Mouse (Mus musculus) liver, embryonic 18 days (tissue): ENCODE data around the gene Aspg. TPM values are rescaled to one million over a fixed set of nuclear protein-coding genes. Genes with fewer than 3 reads are reported as not detected.

Source experiments
- polyA plus RNA-seq: library from polyadenylated mRNA; depleted of rRNA; stranded (reverse); fragments of >200 nt; gene quantifications from 2 replicates; pipeline ENCODE4 v1.2.3, GENCODE M21; 2012; rRNA removed

Aspg gene
- 5.9 and 8.0 TPM in 2 replicates for polyA plus RNA-seq

GRCm38 (mm10) chr12:112106541-112106971, at the start of gene Aspg:
Gene Aspg, plus strand, starts transcription at chr12:112106679.

GRCm38 (mm10) chr12:112145875-112146651, 39.6 kb downstream of the Aspg start, which contains the start of gene Kif26a:
Gene Kif26a, plus strand, starts transcription at chr12:112146208.

Other genes with a start within 250 kb of the Aspg start
- gene Ppp1r13b, start 198.6 kb upstream of the Aspg start, polyA plus RNA-seq: 3.1 and 3.5 TPM in 2 replicates
- gene Atp5mpl, start 139.7 kb upstream of the Aspg start, polyA plus RNA-seq: 171 and 177 TPM in 2 replicates
- 0.14 and 0.18 TPM in 2 replicates for gene Tdrd9, start 135.1 kb upstream of the Aspg start, polyA plus RNA-seq
- 0.06 and 0.07 TPM in 2 replicates for gene Rd3l, start 125.4 kb upstream of the Aspg start, polyA plus RNA-seq
- gene Kif26a, start 39.5 kb downstream of the Aspg start, polyA plus RNA-seq: 0.35 and 0.39 TPM in 2 replicates